Mouse (Mus musculus) E14TG2a.4 (cell line): ENCODE data around the gene Dnajb3.

Experiments used
- CTCF ChIP-seq: conservative IDR thresholded peaks from 2 replicates; pipeline ENCODE4 v1.5.1; 2014; ENCODE audit warnings: low read length
- NANOG ChIP-seq: IDR thresholded peaks from 2 replicates; pipeline ENCODE4 v1.6.1; 2014; ENCODE audit warnings: borderline replicate concordance, low read length, mixed read lengths
- POU5F1 ChIP-seq: IDR thresholded peaks from 2 replicates; pipeline ENCODE4 v1.6.1; 2014; ENCODE audit warnings: low read length, borderline replicate concordance

GRCm38 (mm10) chr1:88192136-88192535 is 13.4 kb downstream of the Dnajb3 start:
- TF ChIP-seq CTCF (no peak), POU5F1 (no peak), NANOG (no peak)
